ENCODE assay signal across 8 mouse cellular contexts in the genomic region with DNA sequence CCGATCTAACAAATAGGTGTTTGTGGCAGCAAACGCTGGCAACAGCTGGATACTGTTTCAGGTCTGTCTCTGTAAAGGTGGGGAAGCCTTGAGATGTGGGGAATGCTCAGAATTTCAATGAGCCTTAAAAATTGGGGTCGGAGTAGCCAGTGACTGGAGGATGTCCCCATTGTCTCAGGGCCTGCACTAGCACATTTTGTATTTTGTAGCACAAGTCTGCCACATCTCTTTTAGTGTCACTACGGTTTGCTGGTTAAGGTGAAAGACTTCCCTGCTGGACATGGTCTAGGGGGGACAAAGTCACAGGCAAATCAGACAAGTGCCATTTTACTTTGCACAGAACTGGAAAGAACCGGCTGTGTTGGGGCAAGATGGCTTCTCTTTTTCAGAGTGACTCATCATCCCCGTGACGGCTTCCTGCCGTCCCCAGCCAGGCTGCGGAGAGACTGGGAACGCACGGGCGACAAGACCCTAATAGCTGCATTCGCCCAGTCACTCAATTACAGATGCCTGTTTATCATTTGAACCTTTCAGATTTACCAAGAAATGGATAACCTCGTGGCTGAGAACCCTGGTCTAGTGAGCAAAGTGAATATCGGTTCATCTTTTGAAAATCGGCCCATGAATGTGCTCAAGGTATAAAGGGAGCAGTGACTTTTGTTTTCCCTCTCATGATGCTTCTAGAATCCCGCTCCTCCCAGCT. TPM values are rescaled to one million over a fixed set of nuclear protein-coding genes. Genes with fewer than 3 reads are reported as not detected.
DNase-seq lines count a peak whose midpoint lies in the region; ATAC-seq and TF ChIP-seq lines count a peak whose summit lies in the region.

No protein-coding gene starts in this region.

- peak; percentile 41; the same call in 1 of the 2 replicates for TF ChIP-seq EP300 in heart, postnatal 0 days (IDR thresholded peaks at IDR 0.05; ENCODE audit: low read depth)

- peak overlapping the region; percentile 90 for H3K27ac ChIP-seq in kidney, embryonic 14.5 days (ENCODE audit: low read depth, low read length)
- no peak overlapping the region for H3K27ac ChIP-seq in kidney, adult 2 months (ENCODE audit: insufficient read depth, low read depth, low read length)
- H3K27ac ChIP-seq in ES-E14 (ENCODE audit: insufficient read depth, low read depth, low read length, poor library complexity, severe bottlenecking): no peak overlapping the region
- H3K27ac ChIP-seq in heart, postnatal 0 days (ENCODE audit: low read depth): peak overlapping the region; percentile 92
- H3K27ac ChIP-seq in liver, embryonic 15.5 days (replicated peaks): no peak overlapping the region
- H3K27ac ChIP-seq in neural tube, embryonic 11.5 days (ENCODE audit: low read depth, low read length): peak overlapping the region; percentile 86

- H3K27me3 ChIP-seq in kidney, embryonic 14.5 days (ENCODE audit: control insufficient read depth, insufficient read depth, low read length): no peaks in the 10 kb centered on the region
- H3K27me3 ChIP-seq in kidney, adult 2 months (replicated peaks; ENCODE audit: control insufficient read depth, insufficient read depth, low read length): no peaks in the 10 kb centered on the region; the same call in none of the 2 replicates
- no peaks in the 10 kb centered on the region for H3K27me3 ChIP-seq in heart, postnatal 0 days (ENCODE audit: control insufficient read depth, insufficient read depth, low read length)
- peaks cover 95% of the 10 kb centered on the region for H3K27me3 ChIP-seq in liver, embryonic 15.5 days
- no peaks in the 10 kb centered on the region for H3K27me3 ChIP-seq in neural tube, embryonic 11.5 days (ENCODE audit: control insufficient read depth, insufficient read depth, low read length)

- H3K4me2 ChIP-seq in kidney, embryonic 14.5 days (replicated peaks; ENCODE audit: low read depth, low read length): peak overlapping the region; percentile 36
- peak overlapping the region; percentile 56 for H3K4me2 ChIP-seq in heart, postnatal 0 days (ENCODE audit: low read depth, low read length)
- peak overlapping the region; percentile 52 for H3K4me2 ChIP-seq in liver, embryonic 15.5 days
- H3K4me2 ChIP-seq in neural tube, embryonic 11.5 days (ENCODE audit: low read depth): peak overlapping the region; percentile 41

- no peaks in the 10 kb centered on the region for H3K36me3 ChIP-seq in kidney, embryonic 14.5 days (ENCODE audit: control insufficient read depth, insufficient read depth, low read length)
- no peaks in the 10 kb centered on the region for H3K36me3 ChIP-seq in kidney, adult 2 months (ENCODE audit: control insufficient read depth, insufficient read depth, low read length)
- no peaks in the 10 kb centered on the region for H3K36me3 ChIP-seq in ES-E14 (ENCODE audit: control insufficient read depth, insufficient read depth, low read length, poor library complexity, severe bottlenecking)
- no peaks in the 10 kb centered on the region for H3K36me3 ChIP-seq in heart, postnatal 0 days (replicated peaks; ENCODE audit: control insufficient read depth, insufficient read depth, low read length)
- H3K36me3 ChIP-seq in liver, embryonic 15.5 days (replicated peaks): no peaks in the 10 kb centered on the region
- no peaks in the 10 kb centered on the region for H3K36me3 ChIP-seq in neural tube, embryonic 11.5 days (ENCODE audit: control insufficient read depth, insufficient read depth, low read length)

- TF ChIP-seq CTCF in kidney, adult 2 months (conservative IDR thresholded peaks at IDR 0.05; ENCODE audit: insufficient read depth, insufficient read length, low read depth, low read length): no peak
- no peak for TF ChIP-seq CTCF in heart, postnatal 0 days (IDR thresholded peaks at IDR 0.05; ENCODE audit: low read depth)

- peak overlapping the region; percentile 17 for H3K4me3 ChIP-seq in kidney, embryonic 14.5 days (ENCODE audit: low read length)
- H3K4me3 ChIP-seq in kidney, adult 2 months (ENCODE audit: insufficient read depth, low read depth, low read length): no peak overlapping the region; the same call in 1 of the 2 replicates
- H3K4me3 ChIP-seq in ES-E14 (ENCODE audit: insufficient read depth in 1 of 2, low read depth in 1 of 2, low read length in 2 of 2, poor library complexity in 1 of 2, severe bottlenecking in 1 of 2): peak overlapping the region; percentile 2 to 31; a peak in 2 of 4 replicates
- peak overlapping the region; percentile 29 for H3K4me3 ChIP-seq in heart, postnatal 0 days (ENCODE audit: low read depth, low read length)
- peak overlapping the region; percentile 17 for H3K4me3 ChIP-seq in liver, embryonic 15.5 days (replicated peaks)
- no peak overlapping the region for H3K4me3 ChIP-seq in neural tube, embryonic 11.5 days (ENCODE audit: low read depth, low read length)

- 8% methylated on average over 17 of the region's 17 CpGs for WGBS in kidney, embryonic 14.5 days
- WGBS in kidney, adult 2 months: 34% methylated on average over 17 of the region's 17 CpGs
- WGBS in heart, postnatal 0 days: 24% methylated on average over 17 of the region's 17 CpGs
- WGBS in liver, embryonic 15.5 days (ENCODE audit: insufficient replicate concordance): 12% methylated on average over 17 of the region's 17 CpGs
- WGBS in neural tube, embryonic 11.5 days: 10% methylated on average over 17 of the region's 17 CpGs

- H3K4me1 ChIP-seq in kidney, embryonic 14.5 days (ENCODE audit: control insufficient read depth, insufficient read depth, low read length): peaks cover 53% of the 10 kb centered on the region
- H3K4me1 ChIP-seq in kidney, adult 2 months (ENCODE audit: control insufficient read depth, insufficient read depth, low read length): no peaks in the 10 kb centered on the region
- H3K4me1 ChIP-seq in ES-E14 (ENCODE audit: control insufficient read depth in 2 of 2, insufficient read depth in 2 of 2, low read length in 2 of 2, poor library complexity in 1 of 2): peaks cover 9 to 10% of the 10 kb centered on the region in 2 experiments; a peak in 3 of 4 replicates
- peaks cover 32% of the 10 kb centered on the region for H3K4me1 ChIP-seq in heart, postnatal 0 days (ENCODE audit: control insufficient read depth, insufficient read depth)
- peaks cover 18% of the 10 kb centered on the region for H3K4me1 ChIP-seq in liver, embryonic 15.5 days (replicated peaks)
- H3K4me1 ChIP-seq in neural tube, embryonic 11.5 days (ENCODE audit: control insufficient read depth, insufficient read depth, low read length): peaks cover 22% of the 10 kb centered on the region

- no peak for TF ChIP-seq POLR2A in kidney, adult 2 months (IDR thresholded peaks at IDR 0.05; ENCODE audit: low read depth, low read length)

- ATAC-seq in kidney, embryonic 14.5 days (ENCODE audit: low FRiP score, low TSS enrichment): no peak
- ATAC-seq in heart, postnatal 0 days (ENCODE audit: insufficient read depth, low read depth): peak; percentile 35
- ATAC-seq in liver, embryonic 15.5 days (ENCODE audit: insufficient read depth): no peak
- peak; percentile 63 for ATAC-seq in neural tube, embryonic 11.5 days (ENCODE audit: insufficient read depth, low FRiP score, low TSS enrichment)

- no peaks in the 10 kb centered on the region for H3K9me3 ChIP-seq in kidney, embryonic 14.5 days (ENCODE audit: control insufficient read depth, low read length)
- no peaks in the 10 kb centered on the region for H3K9me3 ChIP-seq in ES-E14 (ENCODE audit: control insufficient read depth, insufficient read depth, low read depth, low read length)
- H3K9me3 ChIP-seq in heart, postnatal 0 days (replicated peaks; ENCODE audit: control insufficient read depth, low read length): 0 out of 2 replicates have a peak, but pooled peaks cover 3% of the 10 kb centered on the region
- H3K9me3 ChIP-seq in liver, embryonic 15.5 days (replicated peaks): no peaks in the 10 kb centered on the region
- H3K9me3 ChIP-seq in neural tube, embryonic 11.5 days (ENCODE audit: control insufficient read depth, low read length): no peaks in the 10 kb centered on the region

- H3K9ac ChIP-seq in kidney, embryonic 14.5 days (ENCODE audit: low read depth, low read length): peak overlapping the region; percentile 47; the same call in 1 of the 2 replicates
- no peak overlapping the region for H3K9ac ChIP-seq in ES-E14 (ENCODE audit: insufficient read depth, low read depth, low read length, poor library complexity, severe bottlenecking)
- H3K9ac ChIP-seq in heart, postnatal 0 days (replicated peaks; ENCODE audit: low read depth, low read length): peak overlapping the region; percentile 1; the same call in 1 of the 2 replicates
- H3K9ac ChIP-seq in liver, embryonic 15.5 days: no peak overlapping the region
- H3K9ac ChIP-seq in neural tube, embryonic 11.5 days (ENCODE audit: low read length): peak overlapping the region; percentile 61

- in situ Hi-C loops in ES-E14 (cut with MboI; ENCODE audit: low sequenced_read_pairs in 2 of 2, unreplicated experiment in 2 of 2): no loop called here

- DNase-seq in kidney, adult 2 months: no peak
- DNase-seq in ES-E14 (ENCODE audit: low read depth, low spot score): peak; percentile 39
- DNase-seq in cerebellum, postnatal 25 days: peak; percentile 61
- DNase-seq in heart, postnatal 0 days (ENCODE audit: low spot score): peak; percentile 65
- peak; percentile 79 for DNase-seq in neural tube, embryonic 11.5 days (ENCODE audit: low spot score)
- no peak for DNase-seq in right cerebral cortex, postnatal 36 days (ENCODE audit: low spot score in 2 of 2)

RNA-seq across cellular contexts. Expression of a gene that starts 5.3 kb away (rescaled TPM):
- 22.7 and 29.8 TPM in 2 replicates for polyA plus RNA-seq in kidney, embryonic 14.5 days (2014; fragmentation: Nextera tagmentation; extraction: Ambion mirVana)
- 0.14 TPM in 1 of 2 replicates, not detected in the other for polyA plus RNA-seq in kidney, adult 2 months (2012; rRNA removed)
- 1.6 and 1.7 TPM in 2 replicates for total RNA-seq in ES-E14 (2012; rRNA removed)
- not detected in 2 replicates for total RNA-seq in heart, postnatal 0 days (2014; rRNA removed; ENCODE audit: low replicate concordance)
- polyA plus RNA-seq in heart, postnatal 0 days (2015; fragmentation: Nextera tagmentation; extraction: Ambion mirVana): 2.7 and 2.8 TPM in 2 replicates
- polyA plus RNA-seq in liver, embryonic 15.5 days (2015; fragmentation: Nextera tagmentation; extraction: Ambion mirVana): 1.7 and 7.5 TPM in 2 replicates
- 11.3 and 13.1 TPM in 2 replicates for polyA plus RNA-seq in neural tube, embryonic 11.5 days (2014; fragmentation: Nextera tagmentation; extraction: Ambion mirVana)

RNA-seq across cellular contexts. Expression of a gene that starts 21.4 kb away (rescaled TPM):
- 0.09 and 0.12 TPM in 2 replicates for polyA plus RNA-seq in kidney, embryonic 14.5 days (2014; fragmentation: Nextera tagmentation; extraction: Ambion mirVana)
- polyA plus RNA-seq in kidney, adult 2 months (2012; rRNA removed): not detected in 2 replicates
- total RNA-seq in ES-E14 (2012; rRNA removed): not detected in 2 replicates
- total RNA-seq in heart, postnatal 0 days (2014; rRNA removed; ENCODE audit: low replicate concordance): 0.23 TPM in 1 of 2 replicates, not detected in the other
- 0.30 and 0.46 TPM in 2 replicates for polyA plus RNA-seq in heart, postnatal 0 days (2015; fragmentation: Nextera tagmentation; extraction: Ambion mirVana)
- polyA plus RNA-seq in liver, embryonic 15.5 days (2015; fragmentation: Nextera tagmentation; extraction: Ambion mirVana): 0.06 TPM in 1 of 2 replicates, not detected in the other
- polyA plus RNA-seq in neural tube, embryonic 11.5 days (2014; fragmentation: Nextera tagmentation; extraction: Ambion mirVana): 2.1 and 3.6 TPM in 2 replicates

RNA-seq across cellular contexts. Expression of a gene that starts 37.1 kb away (rescaled TPM):
- 0.51 TPM in 1 of 2 replicates, not detected in the other for polyA plus RNA-seq in kidney, embryonic 14.5 days (2014; fragmentation: Nextera tagmentation; extraction: Ambion mirVana)
- polyA plus RNA-seq in kidney, adult 2 months (2012; rRNA removed): 0.09 TPM in 1 of 2 replicates, not detected in the other
- total RNA-seq in ES-E14 (2012; rRNA removed): 0.37 and 0.58 TPM in 2 replicates
- total RNA-seq in heart, postnatal 0 days (2014; rRNA removed; ENCODE audit: low replicate concordance): not detected in 2 replicates
- polyA plus RNA-seq in heart, postnatal 0 days (2015; fragmentation: Nextera tagmentation; extraction: Ambion mirVana): 0.08 TPM in 1 of 2 replicates, not detected in the other
- polyA plus RNA-seq in liver, embryonic 15.5 days (2015; fragmentation: Nextera tagmentation; extraction: Ambion mirVana): 0.14 and 0.21 TPM in 2 replicates
- polyA plus RNA-seq in neural tube, embryonic 11.5 days (2014; fragmentation: Nextera tagmentation; extraction: Ambion mirVana): 0.40 and 1.1 TPM in 2 replicates

RNA-seq across cellular contexts. Expression of a gene that starts 37.1 kb away (rescaled TPM):
- 35.2 and 56.8 TPM in 2 replicates for polyA plus RNA-seq in kidney, embryonic 14.5 days (2014; fragmentation: Nextera tagmentation; extraction: Ambion mirVana)
- polyA plus RNA-seq in kidney, adult 2 months (2012; rRNA removed): 27.3 and 35.2 TPM in 2 replicates
- 104 and 138 TPM in 2 replicates for total RNA-seq in ES-E14 (2012; rRNA removed)
- total RNA-seq in heart, postnatal 0 days (2014; rRNA removed; ENCODE audit: low replicate concordance): 36.9 and 41.8 TPM in 2 replicates
- polyA plus RNA-seq in heart, postnatal 0 days (2015; fragmentation: Nextera tagmentation; extraction: Ambion mirVana): 10.9 and 13.1 TPM in 2 replicates
- polyA plus RNA-seq in liver, embryonic 15.5 days (2015; fragmentation: Nextera tagmentation; extraction: Ambion mirVana): 19.2 and 19.4 TPM in 2 replicates
- polyA plus RNA-seq in neural tube, embryonic 11.5 days (2014; fragmentation: Nextera tagmentation; extraction: Ambion mirVana): 38.6 and 41.5 TPM in 2 replicates

Comparison
In these comparisons a context has a peak if more than half of its experiments do, and no peak if none do; other contexts are left out.
1. H3K27ac ChIP-seq: peak in kidney, embryonic 14.5 days (single experiment), heart, postnatal 0 days (single experiment) and neural tube, embryonic 11.5 days (single experiment); none in kidney, adult 2 months (single experiment), ES-E14 (single experiment) and liver, embryonic 15.5 days (single experiment).
2. H3K4me3 ChIP-seq: peak in kidney, embryonic 14.5 days (single experiment), ES-E14 (2 of 2), heart, postnatal 0 days (single experiment) and liver, embryonic 15.5 days (single experiment); none in kidney, adult 2 months (single experiment) and neural tube, embryonic 11.5 days (single experiment).
3. ATAC-seq: peak in heart, postnatal 0 days (single experiment) and neural tube, embryonic 11.5 days (single experiment); none in kidney, embryonic 14.5 days (single experiment) and liver, embryonic 15.5 days (single experiment).
4. H3K9ac ChIP-seq: peak in kidney, embryonic 14.5 days (single experiment), heart, postnatal 0 days (single experiment) and neural tube, embryonic 11.5 days (single experiment); none in ES-E14 (single experiment) and liver, embryonic 15.5 days (single experiment).
5. DNase-seq: peak in ES-E14 (single experiment), cerebellum, postnatal 25 days (2 of 2), heart, postnatal 0 days (single experiment) and neural tube, embryonic 11.5 days (single experiment); none in kidney, adult 2 months (single experiment) and right cerebral cortex, postnatal 36 days (0 of 2).
6. Peak in every context shown above with its lines, with median percentiles within 50 percentile points of each other: H3K4me2 ChIP-seq.